Mouse (Mus musculus): ENCODE data around the gene Fut1.
A peak's percentile ranks its signal among the peaks of the same experiment; 100 is the strongest.
"Not testable (repeated sequence)": the region's sequence is repeated elsewhere in the genome, so short reads cannot be mapped to it uniquely, and the experiment has no call there.

Fut1 gene

GRCm38 (mm10) chr7:45638623-45639401 lies 21.7 kb downstream of the Fut1 start:
- peak; percentile 97 to 98 for DNase-seq (ENCODE audit: low spot score in 2 of 2)

GRCm38 (mm10) chr7:45639561-45640027 lies 22.5 kb downstream of the Fut1 start, which contains the start of gene Mamstr:
TSS of gene Mamstr (plus strand) at chr7:45639977.
- DNase-seq (ENCODE audit: low spot score in 2 of 2), result no peak

GRCm38 (mm10) chr7:45640191-45640957 lies 23.3 kb downstream of the Fut1 start:
- DNase-seq (ENCODE audit: low spot score in 2 of 2), result no peak

- no peak for DNase-seq (ENCODE audit: low spot score in 2 of 2)
Measured at GRCm38 (mm10) chr7:45641391-45642040, 24.4 kb downstream of the Fut1 start.

- DNase-seq (ENCODE audit: low spot score in 2 of 2), result no peak
Measured at GRCm38 (mm10) chr7:45642083-45642482, 25.0 kb downstream of the Fut1 start.

GRCm38 (mm10) chr7:45642503-45643255 lies 25.6 kb downstream of the Fut1 start:
- no peak for DNase-seq (ENCODE audit: low spot score in 2 of 2)

- DNase-seq (ENCODE audit: low spot score in 2 of 2), result peak; percentile 89 to 92
Measured at GRCm38 (mm10) chr7:45643441-45644178, 26.5 kb downstream of the Fut1 start.

GRCm38 (mm10) chr7:45644183-45644582 lies 27.1 kb downstream of the Fut1 start:
- DNase-seq (ENCODE audit: low spot score in 2 of 2), result peak; percentile 48 to 73

GRCm38 (mm10) chr7:45644872-45645590 lies 27.9 kb downstream of the Fut1 start:
- DNase-seq (ENCODE audit: low spot score in 2 of 2), result no peak

- DNase-seq (ENCODE audit: low spot score in 2 of 2), result no peak
Measured at GRCm38 (mm10) chr7:45645591-45645971, 28.5 kb downstream of the Fut1 start.

- DNase-seq (ENCODE audit: low spot score in 2 of 2), result no peak
Measured at GRCm38 (mm10) chr7:45646671-45647070, 29.6 kb downstream of the Fut1 start.

- DNase-seq (ENCODE audit: low spot score in 2 of 2), result no peak
Measured at GRCm38 (mm10) chr7:45649351-45649750, 32.3 kb downstream of the Fut1 start.

- DNase-seq (ENCODE audit: low spot score in 2 of 2), result not testable (repeated sequence)
Measured at GRCm38 (mm10) chr7:45650484-45650883, 33.4 kb downstream of the Fut1 start.

GRCm38 (mm10) chr7:45654424-45655047 lies 37.4 kb downstream of the Fut1 start:
- DNase-seq (ENCODE audit: low spot score in 2 of 2), result no peak

- DNase-seq (ENCODE audit: low spot score in 2 of 2), result no peak
Measured at GRCm38 (mm10) chr7:45660746-45661478, 43.8 kb downstream of the Fut1 start.

GRCm38 (mm10) chr7:45661702-45662101 lies 44.6 kb downstream of the Fut1 start:
- DNase-seq (ENCODE audit: low spot score in 2 of 2), result not testable (repeated sequence)

- DNase-seq (ENCODE audit: low spot score in 2 of 2), result no peak
Measured at GRCm38 (mm10) chr7:45665303-45666138, 48.4 kb downstream of the Fut1 start.

- DNase-seq (ENCODE audit: low spot score in 2 of 2), result no peak
Measured at GRCm38 (mm10) chr7:45666161-45666560, 49.1 kb downstream of the Fut1 start, which contains the start of gene Fut2. TSS of gene Fut2 (minus strand) at chr7:45666394.

All from right cerebral cortex, postnatal 36 days (tissue).